Mouse (Mus musculus): ENCODE measurements around the gene Dcp1b.

GRCm38 (mm10) chr6:119183781-119184180 is 8.7 kb downstream of the Dcp1b start:
- TF ChIP-seq CTCF (IDR thresholded peaks at IDR 0.05; ENCODE audit: borderline replicate concordance, extremely low read depth, insufficient read depth, insufficient read length) (no peak), POLR2A (IDR thresholded peaks at IDR 0.05; ENCODE audit: borderline replicate concordance, extremely low read depth, insufficient read depth, insufficient read length, poor library complexity, severe bottlenecking) (no peak)

All from brain, embryonic 14.5 days (tissue).